Mouse (Mus musculus) gastrocnemius, adult 2 months (tissue): Measurements from ENCODE around the gene Tnnt2. TPM values are rescaled to one million over a fixed set of nuclear protein-coding genes. Genes with fewer than 3 reads are reported as not detected.

ENCODE experiments used
- DNase-seq: peaks from one replicate; pipeline ENCODE4 v3.0.0; 2022
- H3K27ac ChIP-seq: fragments of 200-600 bp; 2 replicates; pipeline ENCODE4 v1.8.1; 2022; ENCODE audit warnings: mild to moderate bottlenecking
- H3K4me3 ChIP-seq: fragments of 200-600 bp; 2 replicates; pipeline ENCODE4 v1.8.1; 2022; ENCODE audit warnings: mild to moderate bottlenecking, moderate library complexity
- CTCF ChIP-seq: fragments of 200-600 bp; IDR thresholded peaks from 2 replicates; pipeline ENCODE4 v1.8.1; 2022; ENCODE audit warnings: antibody characterized with exemption, mild to moderate bottlenecking, moderate library complexity
- intact Hi-C: fragments of 180-260 bp; cut with DNase I; formaldehyde crosslinking; loops from one replicate; pipeline ENCODE4 v1.15.1; 2025
- long read RNA-seq, 2 experiments: library from polyadenylated mRNA; stranded (forward); transcript quantifications; one replicate each; pipeline ENCODE4 v2.0.0; 2021
- total RNA-seq, 2 experiments: library from RNA; stranded (reverse); gene quantifications; 2 replicates each; pipeline ENCODE4 v1.2.3; 2021

Gene Tnnt2
- total RNA-seq, result 1 to 10 TPM in 1 of 2 experiments, under 1 TPM in 1; 0.77 to 3.3 TPM
- long read RNA-seq, experiment 1, partial matches to known transcripts, result 0 of 1 reads
- long read RNA-seq, experiment 1, other reads (novel, unspliced or antisense), result 1 of 1 reads
- long read RNA-seq, experiment 2, result 0 reads

DNA sequence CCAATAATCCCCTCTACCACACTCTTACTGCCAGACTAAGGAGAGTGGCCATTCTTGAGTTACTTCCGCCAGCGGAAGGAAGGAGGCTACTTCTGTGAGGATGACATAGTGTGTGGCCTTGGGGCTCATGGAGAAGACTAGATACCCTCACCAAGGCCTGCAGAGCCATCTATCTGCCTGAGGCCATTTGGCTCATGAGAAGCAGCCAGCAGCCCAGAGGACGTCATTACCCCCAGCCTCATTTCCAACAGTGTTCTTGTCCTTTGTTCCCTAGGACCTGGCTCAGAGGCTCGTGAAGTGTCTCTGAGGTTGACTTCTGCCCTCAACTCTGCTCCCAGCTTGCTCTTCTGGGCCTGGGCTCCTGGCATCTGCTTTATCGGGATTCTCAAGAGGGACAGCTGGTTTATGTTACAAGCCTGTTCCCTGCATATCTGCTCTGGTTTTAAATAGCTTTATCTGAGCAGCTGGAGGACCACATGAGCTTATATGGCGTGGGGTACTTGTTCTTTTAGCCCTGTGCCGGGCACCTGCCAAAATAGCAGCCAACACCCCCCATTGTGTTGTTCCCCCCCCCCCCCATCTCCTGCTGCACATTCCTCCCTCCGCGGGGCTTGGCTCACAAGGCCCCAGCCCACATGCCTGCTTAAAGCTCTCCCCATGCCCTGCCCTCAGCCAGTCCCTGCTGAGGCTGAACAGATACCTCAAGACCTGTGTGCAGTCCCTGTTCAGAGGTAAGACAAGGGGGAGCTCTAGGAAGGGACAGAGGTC is at the start of gene Tnnt2:
Tnnt2 (plus strand) TSS at position 639 of the 768 bp plus-strand sequence.
- Histone ChIP-seq H3K27ac (no peak within 1 kb of the TSS), H3K4me3 (no peak within 1 kb of the TSS)
- no peak for DNase-seq
- intact Hi-C loops, result no loop called here
- TF ChIP-seq CTCF, result no peak

DNA sequence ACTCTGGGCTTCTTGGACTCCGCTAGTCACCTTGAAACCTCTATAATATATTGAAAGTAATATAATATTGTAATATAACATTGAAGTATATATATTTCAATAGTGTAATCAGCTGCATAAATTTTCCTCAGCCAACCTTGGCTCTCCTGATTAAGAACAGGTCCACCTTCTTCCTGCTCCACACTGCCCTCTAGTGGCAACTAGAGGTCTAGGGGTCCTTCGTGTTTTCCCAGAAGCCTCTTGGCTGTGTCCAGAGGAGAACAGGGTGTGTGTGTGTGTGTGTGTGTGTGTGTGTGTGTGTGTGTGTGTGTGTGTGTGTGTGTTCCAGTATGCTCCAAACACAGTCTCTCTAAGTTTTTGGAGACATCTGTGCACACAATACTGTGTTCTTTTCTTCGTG is 48.4 kb upstream of the Tnnt2 start:
- DNase-seq, result peak; percentile 83
- Histone ChIP-seq H3K4me3 (no peak overlapping the region), H3K27ac (no peak overlapping the region)
- peak; percentile 74 for TF ChIP-seq CTCF
- intact Hi-C loops, result no loop called here

DNA sequence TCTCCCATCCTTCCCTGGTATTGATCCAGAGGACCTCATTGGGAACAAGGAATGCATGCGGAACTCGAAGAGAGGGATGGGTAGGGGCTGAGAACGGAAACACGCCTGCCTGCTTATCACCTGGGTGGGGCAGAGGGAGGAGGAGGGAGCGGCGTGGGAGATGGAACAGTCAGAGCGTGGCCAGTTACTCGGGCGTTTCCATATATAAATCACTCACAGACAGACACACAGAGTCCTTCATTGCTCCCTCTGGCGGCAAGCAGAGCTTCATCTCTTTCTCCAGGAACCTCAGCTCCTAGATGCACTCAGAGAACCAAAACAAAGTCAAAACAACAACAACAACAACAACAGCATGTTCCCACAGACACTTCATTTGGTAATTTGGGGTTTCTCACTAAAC is 47.4 kb upstream of the Tnnt2 start:
- intact Hi-C loops, result no loop called here
- DNase-seq, result no peak
- peak; percentile 56 for TF ChIP-seq CTCF
- H3K27ac ChIP-seq, result no peak overlapping the region
- H3K4me3 ChIP-seq, result no peak overlapping the region

DNA sequence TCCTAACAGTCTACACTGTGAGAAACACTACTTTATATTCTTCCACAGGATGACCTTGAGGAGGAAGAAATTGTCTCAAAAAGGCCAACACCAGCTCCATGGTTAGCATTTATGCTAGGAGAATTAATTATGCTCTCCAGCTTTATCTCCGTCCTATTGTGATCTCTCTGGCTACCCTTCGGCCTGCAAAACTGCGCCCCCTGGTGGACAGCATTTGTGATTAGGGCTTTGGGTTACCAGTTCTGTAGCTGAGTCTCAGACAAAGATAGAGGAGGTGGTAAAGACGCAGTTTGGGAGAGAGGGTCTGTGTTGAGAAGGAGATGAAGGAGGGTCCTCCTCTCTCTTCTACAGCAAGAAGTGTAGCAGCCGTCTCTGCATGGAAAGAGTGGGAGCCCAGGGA is 46.3 kb upstream of the Tnnt2 start:
- Histone ChIP-seq H3K27ac (no peak overlapping the region), H3K4me3 (no peak overlapping the region)
- peak; percentile 81 for DNase-seq
- peak; percentile 90 for TF ChIP-seq CTCF
- intact Hi-C loops, result no loop called here

DNA sequence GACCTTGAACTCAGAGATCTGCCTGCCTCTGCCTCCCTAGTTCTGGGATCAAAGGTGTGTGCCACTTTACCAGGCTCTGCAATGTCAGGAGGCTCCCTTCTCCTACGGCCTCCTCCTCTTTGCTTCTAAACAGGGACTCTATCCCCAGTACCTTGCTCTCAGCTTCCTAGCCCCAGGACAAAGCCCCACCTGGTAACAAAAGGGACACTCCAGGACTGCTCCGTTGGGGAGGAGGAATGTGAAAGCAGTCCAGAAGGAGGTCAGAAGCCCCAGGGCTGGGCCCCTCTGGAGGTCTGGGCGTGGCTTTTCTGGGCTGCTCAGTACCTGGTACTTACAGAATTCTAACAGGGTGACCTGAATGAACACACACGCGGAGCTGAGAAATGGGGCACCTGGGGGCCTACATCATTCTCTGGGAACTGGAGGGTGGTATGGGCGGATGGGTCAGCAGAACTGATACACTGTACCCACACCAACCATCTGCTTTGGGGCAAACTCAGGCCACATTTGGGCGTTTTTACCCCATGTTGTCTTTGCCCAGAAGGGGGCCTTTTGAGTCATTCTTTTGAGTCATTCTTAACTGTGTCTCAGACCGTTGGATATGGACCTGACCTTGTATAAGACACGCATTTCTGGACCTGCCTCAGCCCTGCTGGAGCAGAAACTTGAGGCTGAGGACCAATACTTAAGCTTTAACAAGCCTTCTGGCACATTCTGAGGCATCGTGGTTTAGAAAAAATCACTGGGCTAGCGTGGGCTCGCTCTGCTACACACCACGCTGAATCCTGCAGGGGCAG is 43.8 kb upstream of the Tnnt2 start:
- no peak overlapping the region for H3K27ac ChIP-seq
- intact Hi-C loops, result no loop called here
- no peak overlapping the region for H3K4me3 ChIP-seq
- DNase-seq, result no peak
- no peak for TF ChIP-seq CTCF

DNA sequence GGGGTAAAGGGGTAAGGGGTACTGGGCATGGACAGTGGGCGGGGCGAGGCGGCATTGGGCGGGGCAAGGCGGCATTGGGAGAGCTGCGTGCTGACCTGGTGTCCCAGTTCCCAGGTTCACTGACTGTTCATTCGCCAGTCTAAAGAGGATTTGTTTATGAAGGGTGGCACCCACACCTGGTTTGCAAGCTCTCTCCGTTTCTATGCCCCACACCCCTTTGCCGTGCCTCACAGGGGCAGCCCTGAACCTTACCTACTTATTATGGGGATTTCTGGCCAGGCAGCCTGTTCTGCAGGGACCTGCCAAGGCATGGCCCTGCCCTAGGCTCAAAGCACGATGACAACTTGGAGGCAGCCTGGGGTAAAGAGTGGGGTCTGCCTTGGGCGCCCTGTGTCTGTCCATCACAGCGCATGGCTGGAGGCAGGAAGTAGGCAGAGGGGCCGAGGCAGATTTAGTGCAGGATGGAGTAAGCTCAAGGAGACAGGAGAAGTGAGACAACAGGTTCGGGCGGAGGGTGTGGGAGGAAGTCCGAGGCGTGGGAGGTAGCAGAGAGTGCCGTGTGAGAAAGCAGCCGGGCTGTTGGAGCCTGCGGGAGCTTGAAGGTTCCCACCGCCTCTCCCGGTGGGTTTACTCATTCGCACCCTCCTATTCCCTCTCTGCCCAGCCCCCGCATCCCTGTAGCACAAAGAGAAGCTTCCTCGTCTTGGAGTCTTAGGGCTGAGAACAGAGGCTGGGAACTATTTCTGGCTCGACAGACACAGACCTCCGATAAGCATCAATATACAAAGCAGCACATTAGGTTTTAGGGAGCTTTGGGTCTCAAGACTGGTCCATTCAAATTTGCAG is 42.6 kb upstream of the Tnnt2 start:
- peak overlapping the region; percentile 76 for H3K27ac ChIP-seq
- DNase-seq, result no peak
- intact Hi-C loops, result no loop called here
- H3K4me3 ChIP-seq, result peak overlapping the region; percentile 55
- TF ChIP-seq CTCF, result no peak

DNA sequence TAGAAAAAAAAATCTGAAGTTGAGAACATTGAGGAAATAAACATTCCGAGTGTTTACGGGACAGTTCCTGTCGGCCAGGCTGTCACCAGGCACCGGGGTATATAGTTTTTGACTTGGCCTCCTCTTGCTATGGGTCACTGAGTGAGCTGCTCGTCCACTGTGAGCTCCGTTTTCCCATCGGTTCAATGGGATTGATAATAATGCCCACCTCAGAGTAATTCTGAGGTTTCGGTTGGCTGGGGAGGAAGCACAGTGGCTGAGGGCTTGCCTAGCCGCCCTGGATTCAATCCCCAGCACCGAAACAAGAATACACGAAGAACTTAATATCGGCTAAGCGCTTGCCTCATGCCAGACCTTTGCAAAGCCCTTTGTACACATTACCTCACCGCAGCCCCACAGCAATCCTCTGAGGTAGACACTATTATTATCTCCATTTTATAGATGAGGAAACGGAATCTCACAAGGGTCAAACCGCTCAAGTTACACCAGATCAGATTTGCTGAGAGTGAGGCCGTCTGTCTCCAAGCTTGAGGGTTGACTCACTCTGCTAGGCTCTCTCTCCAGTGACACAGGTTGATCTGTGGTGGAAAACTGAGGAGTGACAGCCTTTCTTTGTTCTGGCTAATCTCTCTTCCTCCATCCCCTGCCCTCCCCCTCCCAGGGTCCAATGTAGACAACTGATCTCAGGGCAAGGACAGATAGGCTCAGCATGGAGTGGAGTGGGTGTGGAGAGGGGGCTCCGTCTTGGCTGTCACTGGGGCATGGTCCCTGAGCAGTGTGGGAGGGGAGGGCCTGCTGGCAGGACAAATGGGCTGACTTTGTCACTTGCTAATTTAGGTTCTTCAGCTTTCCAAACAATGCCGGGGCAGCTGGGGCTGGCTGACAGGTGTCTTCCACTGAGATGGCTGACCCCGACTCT is 41.7 kb upstream of the Tnnt2 start:
- intact Hi-C loops, result no loop called here
- no peak for TF ChIP-seq CTCF
- H3K4me3 ChIP-seq, result peak overlapping the region; percentile 55
- H3K27ac ChIP-seq, result peak overlapping the region; percentile 76
- DNase-seq, result peak; percentile 53

DNA sequence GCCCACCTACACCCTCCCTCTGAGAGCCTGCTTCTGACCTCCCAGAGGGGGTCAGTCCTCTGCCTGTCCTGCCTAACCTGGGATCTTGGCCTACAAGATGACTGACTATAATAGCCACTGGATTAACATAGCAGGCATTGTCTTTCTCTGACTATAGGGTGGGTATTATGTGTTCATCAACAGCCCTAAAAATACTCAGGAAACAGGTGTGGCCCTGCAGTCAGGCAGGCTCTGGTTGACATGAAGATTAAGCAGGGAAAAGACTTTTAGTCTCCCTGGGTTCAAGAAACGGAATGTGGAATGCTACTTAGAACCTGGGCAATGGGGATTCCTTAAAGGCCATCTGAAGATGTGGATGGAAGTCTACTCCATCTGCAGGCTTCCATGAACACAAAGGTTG is 37.7 kb upstream of the Tnnt2 start:
- DNase-seq, result no peak
- Histone ChIP-seq H3K27ac (peak overlapping the region; percentile 35), H3K4me3 (no peak overlapping the region)
- intact Hi-C loops, result no loop called here
- no peak for TF ChIP-seq CTCF

DNA sequence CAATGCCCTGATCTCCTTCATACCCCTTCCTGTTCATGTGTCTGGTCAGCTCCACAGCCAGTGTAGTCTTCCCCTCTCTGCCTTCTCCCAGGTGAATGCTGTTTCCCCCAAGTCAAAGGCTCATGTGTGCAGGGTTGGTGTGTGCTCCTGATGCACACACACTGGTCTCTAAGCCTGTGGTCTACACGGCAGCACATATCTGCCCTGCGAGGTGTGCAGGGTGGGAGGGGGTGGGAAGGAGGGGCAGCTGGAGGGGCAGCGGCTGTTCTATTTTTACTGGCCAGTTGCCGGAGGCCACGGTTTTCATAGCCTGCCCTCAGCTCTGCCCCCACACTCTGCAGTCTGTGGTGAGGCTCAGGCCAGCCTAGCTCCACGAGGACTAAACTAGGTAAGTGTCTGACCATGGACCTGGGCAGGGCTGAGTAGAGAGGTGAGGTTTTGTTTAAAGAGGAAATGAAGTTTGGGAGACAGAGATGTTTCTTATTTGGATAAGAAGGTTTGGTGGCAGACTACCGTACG is 37.0 kb upstream of the Tnnt2 start:
- intact Hi-C loops, result no loop called here
- TF ChIP-seq CTCF, result no peak
- H3K27ac ChIP-seq, result peak overlapping the region; percentile 35
- DNase-seq, result no peak
- H3K4me3 ChIP-seq, result peak overlapping the region; percentile 29; the same call in 1 of the 2 replicates

DNA sequence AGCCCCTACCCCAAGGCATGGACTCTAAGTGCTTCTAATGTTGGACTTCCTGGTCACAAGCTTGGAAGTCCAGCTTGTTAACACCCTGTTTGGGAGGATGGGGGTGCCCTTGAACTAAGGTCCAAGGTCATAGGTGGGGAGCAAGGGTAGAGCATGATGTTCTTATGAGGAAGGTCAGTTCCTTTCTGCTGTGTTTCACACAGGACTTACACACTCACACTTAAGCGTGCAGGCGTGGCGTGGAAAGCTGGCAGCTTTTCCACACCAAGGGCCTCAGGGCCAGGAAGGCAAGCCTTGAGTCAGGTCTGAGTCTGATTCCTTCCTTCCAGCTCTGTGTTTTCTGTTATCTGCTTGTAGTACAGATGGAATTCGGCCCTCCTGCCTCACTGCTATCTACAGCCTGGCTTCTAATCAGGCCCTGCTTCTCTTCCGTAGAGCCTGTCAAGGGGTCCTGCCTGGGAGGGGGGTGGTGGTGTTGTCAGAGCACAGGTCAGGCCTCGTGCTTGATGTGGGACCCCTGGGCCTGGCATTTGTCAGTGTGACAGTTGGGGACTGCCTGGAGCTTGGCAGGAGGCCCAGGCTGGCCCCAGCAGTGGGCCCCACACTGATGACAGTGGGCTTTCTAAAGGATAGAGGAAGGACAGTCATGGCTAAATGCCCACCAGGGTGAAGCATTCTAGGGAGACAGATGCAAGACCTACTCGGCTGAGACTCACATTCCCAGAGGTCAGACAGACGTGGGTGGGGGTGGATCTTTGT is 35.8 kb upstream of the Tnnt2 start:
- intact Hi-C loops, result no loop called here

DNA sequence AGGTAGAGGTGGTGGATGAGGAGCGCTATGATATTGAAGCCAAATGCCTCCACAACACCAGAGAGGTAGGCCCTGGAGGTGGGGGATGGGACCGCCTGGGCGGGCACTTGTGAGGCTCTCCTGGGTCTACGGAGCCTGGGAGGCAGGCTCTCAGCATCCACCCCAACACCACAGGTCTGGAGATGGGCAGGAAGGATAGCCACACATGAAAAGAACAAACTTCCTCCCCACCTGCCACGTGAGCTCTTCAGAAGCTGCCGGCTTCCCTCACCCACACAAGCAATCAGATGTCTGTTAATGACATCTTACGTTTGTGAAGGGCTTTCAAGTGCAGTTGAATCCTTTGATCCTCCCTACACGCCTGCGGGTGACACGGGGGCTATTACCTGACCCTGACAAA is 28.6 kb upstream of the Tnnt2 start:
- Histone ChIP-seq H3K4me3 (no peak overlapping the region), H3K27ac (no peak overlapping the region)
- intact Hi-C loops, result no loop called here
- TF ChIP-seq CTCF, result no peak
- no peak for DNase-seq

More for the DNA sequence above, 35.8 kb upstream of the Tnnt2 start:
- TF ChIP-seq CTCF, result no peak
- peak overlapping the region; percentile 29 for H3K4me3 ChIP-seq
- peak; percentile 16 for DNase-seq
- peak overlapping the region; percentile 16; the same call in 1 of the 2 replicates for H3K27ac ChIP-seq
